Mouse (Mus musculus) testis, adult 2 months (tissue): ENCODE measurements around the gene Stat4.

Experiments used
- CTCF ChIP-seq: fragments of 200-500 bp; IDR thresholded peaks from 2 replicates; pipeline ENCODE4 v1.5.1; 2012; ENCODE audit warnings: low read depth, mild to moderate bottlenecking, inconsistent platforms, low read length, moderate library complexity; ENCODE audit not compliant: control insufficient read depth, insufficient read depth, insufficient replicate concordance
- POLR2A ChIP-seq: fragments of 200-500 bp; IDR thresholded peaks from 2 replicates; pipeline ENCODE4 v1.6.1; 2012; ENCODE audit warnings: low read depth, mild to moderate bottlenecking, inconsistent platforms, low read length, moderate library complexity; ENCODE audit not compliant: control insufficient read depth

GRCm38 (mm10) chr1:51998542-51998941 is 11.6 kb downstream of the Stat4 start:
- TF ChIP-seq CTCF (peak; percentile 37; the same call in 1 of the 2 replicates), POLR2A (no peak)
